ENCODE assay signal across 8 mouse cellular contexts in genomic region chr7:39487159-39487853, GRCm38 (mm10). TPM values are rescaled to one million over a fixed set of nuclear protein-coding genes. Genes with fewer than 3 reads are reported as not detected.
A peak's percentile ranks its signal among the peaks of the same experiment; 100 is the strongest.
DNase-seq lines count a peak whose midpoint lies in the region; ATAC-seq and TF ChIP-seq lines count a peak whose summit lies in the region.

No protein-coding gene starts in this region.

- no peak for TF ChIP-seq CTCF in brain, embryonic 14.5 days (IDR thresholded peaks at IDR 0.05; ENCODE audit: borderline replicate concordance, extremely low read depth, insufficient read depth, insufficient read length)
- no peak for TF ChIP-seq CTCF in kidney, postnatal 0 days (IDR thresholded peaks at IDR 0.05; ENCODE audit: low read depth)

- WGBS in heart, embryonic 10.5 days: 11% methylated on average over 22 of the region's 23 CpGs
- WGBS in kidney, postnatal 0 days: 15% methylated on average over 23 of the region's 23 CpGs
- 12% methylated on average over 23 of the region's 23 CpGs for WGBS in stomach, embryonic 16.5 days

- no peaks in the 10 kb centered on the region for H3K9me3 ChIP-seq in heart, embryonic 10.5 days
- H3K9me3 ChIP-seq in kidney, postnatal 0 days (replicated peaks; ENCODE audit: low read length): no peaks in the 10 kb centered on the region
- no peaks in the 10 kb centered on the region for H3K9me3 ChIP-seq in stomach, embryonic 16.5 days (replicated peaks; ENCODE audit: control insufficient read depth, low read length)

- peak overlapping the region; percentile 46; the same call in 1 of the 2 replicates for H3K9ac ChIP-seq in kidney, postnatal 0 days (ENCODE audit: low read depth, low read length)
- H3K9ac ChIP-seq in stomach, embryonic 16.5 days (ENCODE audit: low read length): peak overlapping the region; percentile 71

- H3K4me2 ChIP-seq in kidney, postnatal 0 days (ENCODE audit: low read length): peak overlapping the region; percentile 69
- peak overlapping the region; percentile 71 for H3K4me2 ChIP-seq in stomach, embryonic 16.5 days (ENCODE audit: low read depth, low read length)

- no peaks in the 10 kb centered on the region for H3K36me3 ChIP-seq in heart, embryonic 10.5 days
- H3K36me3 ChIP-seq in kidney, postnatal 0 days (ENCODE audit: insufficient read depth, low read length): no peaks in the 10 kb centered on the region
- no peaks in the 10 kb centered on the region for H3K36me3 ChIP-seq in stomach, embryonic 16.5 days (ENCODE audit: control insufficient read depth, insufficient read depth, low read length)

- H3K4me1 ChIP-seq in heart, embryonic 10.5 days: no peaks in the 10 kb centered on the region
- H3K4me1 ChIP-seq in kidney, postnatal 0 days (replicated peaks; ENCODE audit: insufficient read depth, low read length): no peaks in the 10 kb centered on the region
- no peaks in the 10 kb centered on the region for H3K4me1 ChIP-seq in stomach, embryonic 16.5 days (ENCODE audit: control insufficient read depth, insufficient read depth, low read length)

- peak overlapping the region; percentile 61 for H3K4me3 ChIP-seq in heart, embryonic 10.5 days
- H3K4me3 ChIP-seq in kidney, postnatal 0 days (replicated peaks; ENCODE audit: low read depth, low read length): peak overlapping the region; percentile 30
- H3K4me3 ChIP-seq in stomach, embryonic 16.5 days (replicated peaks; ENCODE audit: low read length): peak overlapping the region; percentile 53

- peak; percentile 20; the same call in 1 of the 2 replicates for TF ChIP-seq POLR2A in brain, embryonic 14.5 days (IDR thresholded peaks at IDR 0.05; ENCODE audit: borderline replicate concordance, extremely low read depth, insufficient read depth, insufficient read length, poor library complexity, severe bottlenecking)

- no peaks in the 10 kb centered on the region for H3K27me3 ChIP-seq in heart, embryonic 10.5 days (ENCODE audit: insufficient read depth, poor library complexity, severe bottlenecking)
- H3K27me3 ChIP-seq in kidney, postnatal 0 days (ENCODE audit: insufficient read depth, low read length): no peaks in the 10 kb centered on the region
- no peaks in the 10 kb centered on the region for H3K27me3 ChIP-seq in stomach, embryonic 16.5 days (ENCODE audit: control insufficient read depth, insufficient read depth, low read length)

- peak; percentile 40; the same call in 1 of the 2 replicates for ATAC-seq in kidney, postnatal 0 days (replicated peaks; ENCODE audit: low FRiP score, low read depth)
- ATAC-seq in megakaryocyte progenitor cell, adult 5-6 weeks (replicated peaks; ENCODE audit: poor library complexity): peak; percentile 50
- peak; percentile 62; the same call in 1 of the 2 replicates for ATAC-seq in stomach, embryonic 16.5 days (ENCODE audit: insufficient read depth, low FRiP score)

- no peak for DNase-seq in heart, embryonic 10.5 days (ENCODE audit: low spot score)
- no peak for DNase-seq in heart, adult 8-10 months (ENCODE audit: low spot score)
- peak; percentile 79 for DNase-seq in brain, embryonic 14.5 days (ENCODE audit: low read depth)
- peak; percentile 14 for DNase-seq in fat pad, adult 2 months (ENCODE audit: extremely low read depth, low read depth, low spot score)
- DNase-seq in kidney, postnatal 0 days (ENCODE audit: low spot score): peak; percentile 30
- DNase-seq in spleen, adult 12 weeks (ENCODE audit: low spot score): no peak

- H3K27ac ChIP-seq in heart, embryonic 10.5 days: peak overlapping the region; percentile 49; the same call in 1 of the 2 replicates
- no peak overlapping the region for H3K27ac ChIP-seq in kidney, postnatal 0 days
- H3K27ac ChIP-seq in stomach, embryonic 16.5 days (ENCODE audit: low read length): no peak overlapping the region

RNA-seq across cellular contexts. Expression of gene Zfp619, which starts 30.3 kb away (rescaled TPM):
- polyA plus RNA-seq in heart, embryonic 10.5 days (2016; fragmentation: Nextera tagmentation; extraction: Ambion mirVana): 1.7 and 1.9 TPM in 2 replicates
- total RNA-seq in heart, adult 8-10 months (2022): 1 to 10 TPM; 1.7 to 1.9 (median 1.7) TPM
- polyA plus RNA-seq in brain, embryonic 14.5 days (2012; rRNA removed): 3.9 and 4.5 TPM in 2 replicates
- 1.3 and 1.4 TPM in 2 replicates for polyA plus RNA-seq in kidney, postnatal 0 days (2015; fragmentation: Nextera tagmentation; extraction: Ambion mirVana)
- total RNA-seq in megakaryocyte progenitor cell, adult 5-6 weeks (2015): 3.8 and 3.9 TPM in 2 replicates
- total RNA-seq in megakaryocyte progenitor cell, adult 5-6 weeks (2017): 2.4 and 3.1 TPM in 2 replicates
- 1.3 and 1.7 TPM in 2 replicates for polyA plus RNA-seq in stomach, embryonic 16.5 days (2015; fragmentation: Nextera tagmentation; extraction: Ambion mirVana)

Comparison
In these comparisons a context has a peak if more than half of its experiments do, and no peak if none do; other contexts are left out.
1. DNase-seq: peak in brain, embryonic 14.5 days (single experiment), fat pad, adult 2 months (single experiment) and kidney, postnatal 0 days (single experiment); none in heart, embryonic 10.5 days (single experiment), heart, adult 8-10 months (single experiment) and spleen, adult 12 weeks (single experiment).
2. Peak in every context shown above with its lines, with median percentiles within 50 percentile points of each other: H3K4me3 ChIP-seq and ATAC-seq.